Mouse (Mus musculus): ENCODE results near the gene Ube2t.
A peak's percentile ranks its signal among the peaks of the same experiment; 100 is the strongest.

Ube2t gene

DNA sequence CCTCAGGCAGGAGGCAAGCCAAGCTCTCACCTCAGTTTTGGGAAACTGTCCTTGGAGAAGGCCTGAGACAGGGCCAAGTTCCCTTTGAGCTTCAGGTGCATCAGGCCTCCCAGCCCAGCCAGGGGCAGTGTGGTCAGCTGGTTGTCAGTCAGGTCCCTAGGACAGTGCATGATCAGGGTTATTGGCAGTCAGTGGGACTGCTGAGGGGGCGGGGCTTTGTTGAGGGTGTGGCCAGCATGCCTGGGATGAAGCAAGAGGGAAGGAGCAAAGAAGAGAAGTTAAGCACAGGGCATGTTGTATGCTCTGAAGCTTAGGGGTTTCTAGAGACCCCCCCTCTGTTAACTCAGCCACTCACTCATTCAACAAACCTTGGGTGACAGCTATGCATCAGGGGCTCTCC is 33.6 kb downstream of the Ube2t start:
- DNase-seq: peak; percentile 38

DNA sequence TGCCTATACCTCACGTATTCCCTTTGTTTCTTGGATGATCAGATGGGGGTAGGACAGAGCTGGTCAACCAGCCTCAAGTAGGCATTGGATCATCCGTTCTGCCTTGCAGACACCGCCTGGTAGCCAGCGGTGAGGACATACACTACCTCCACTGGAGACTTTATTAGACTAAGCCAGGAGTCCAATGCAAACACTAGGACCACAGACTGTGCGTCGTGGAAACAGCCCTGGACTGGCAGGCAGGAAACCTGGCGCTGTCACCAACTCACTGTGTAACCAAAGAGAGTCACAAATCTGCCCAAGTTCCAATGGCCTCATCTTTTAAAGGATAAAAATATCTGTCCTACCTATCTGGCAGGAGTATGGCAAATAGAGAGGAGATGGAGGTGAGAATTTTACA is 34.1 kb downstream of the Ube2t start:
- no peak for DNase-seq

- no peak for DNase-seq
Measured at GRCm38 (mm10) chr1:134997568-134997967, 35.2 kb downstream of the Ube2t start.

- peak; percentile 30 for DNase-seq
Measured at GRCm38 (mm10) chr1:134998231-134998630, 35.9 kb downstream of the Ube2t start.

GRCm38 (mm10) chr1:135000527-135000926 is 38.2 kb downstream of the Ube2t start:
- DNase-seq: no peak

DNA sequence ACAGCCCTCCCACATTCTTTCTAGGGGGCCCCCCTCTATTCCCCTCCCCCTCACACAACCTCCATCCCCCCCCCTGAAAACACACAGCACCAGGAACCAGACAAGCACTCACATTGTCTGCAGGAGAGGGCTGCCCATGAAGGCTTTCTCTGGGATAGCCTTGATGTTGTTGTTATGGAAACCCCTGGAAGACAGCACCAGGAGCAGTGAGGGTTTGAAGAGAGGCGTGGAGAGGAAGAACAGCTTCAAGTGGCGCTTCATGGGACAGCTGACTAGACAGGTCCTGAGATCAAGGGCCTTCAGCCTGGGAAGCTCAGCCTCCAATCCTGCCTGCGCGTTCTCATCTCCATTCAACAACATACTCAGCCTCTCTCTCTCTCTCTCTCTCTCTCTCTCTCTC is 41.0 kb downstream of the Ube2t start:
- no peak for DNase-seq

DNA sequence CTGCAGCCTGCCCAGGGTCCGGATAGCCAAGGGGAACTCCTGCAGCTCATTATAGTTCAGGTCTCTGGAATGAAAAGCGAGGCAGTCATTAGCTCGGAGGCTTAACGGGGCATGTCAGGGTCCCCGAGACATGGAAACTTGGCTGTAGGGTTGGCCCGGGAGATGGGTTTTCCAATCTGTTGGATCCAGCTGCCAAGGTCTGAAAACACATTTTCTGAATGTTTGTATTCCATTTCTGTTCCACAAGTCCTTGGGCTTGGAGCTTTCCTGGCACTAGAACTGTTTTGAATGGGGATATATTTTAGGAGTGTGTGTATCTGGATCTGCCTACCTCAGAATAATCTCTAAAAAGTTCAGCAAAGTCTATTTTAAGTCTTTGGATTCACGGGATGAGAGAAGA is 43.3 kb downstream of the Ube2t start:
- no peak for DNase-seq

DNA sequence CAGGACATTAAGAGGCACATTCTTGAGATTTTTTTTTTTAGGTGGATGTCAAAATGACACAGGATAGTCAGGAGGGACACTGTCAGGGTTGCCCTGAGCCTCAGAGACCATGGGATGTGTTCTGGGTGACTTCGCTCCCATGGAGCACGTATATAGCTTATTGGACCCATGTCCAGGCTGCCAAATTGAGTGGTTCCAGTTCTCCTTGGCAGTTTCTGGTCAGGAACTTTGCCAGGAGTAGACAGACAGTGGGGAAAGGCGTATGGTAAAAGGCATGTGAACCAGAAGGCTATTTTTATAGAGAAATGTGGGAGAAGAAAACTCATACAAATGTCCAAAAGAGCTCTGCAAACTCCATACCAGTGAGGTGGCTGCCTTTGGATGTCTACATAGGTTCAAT is 47.5 kb downstream of the Ube2t start:
- no peak for DNase-seq

DNA sequence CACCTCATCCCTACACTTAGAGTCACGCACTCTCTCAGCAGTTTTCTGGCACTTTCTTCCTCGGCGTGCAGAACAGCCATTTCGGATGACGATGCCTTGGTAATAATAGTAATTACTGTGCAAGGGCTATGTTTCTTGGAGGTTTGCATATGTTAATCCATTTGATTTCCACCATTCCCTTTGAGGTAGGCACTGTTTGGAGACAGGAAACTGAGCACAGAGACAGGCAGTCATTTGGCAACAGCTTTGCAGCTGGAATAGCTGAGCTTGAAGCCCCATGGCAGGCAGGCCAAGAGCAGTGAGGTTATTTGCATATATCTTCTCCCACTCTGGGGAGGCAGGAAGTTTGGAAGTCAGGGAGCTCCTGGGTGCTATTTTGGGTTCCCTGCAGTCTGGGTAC is 49.5 kb downstream of the Ube2t start:
- no peak for DNase-seq

DNA sequence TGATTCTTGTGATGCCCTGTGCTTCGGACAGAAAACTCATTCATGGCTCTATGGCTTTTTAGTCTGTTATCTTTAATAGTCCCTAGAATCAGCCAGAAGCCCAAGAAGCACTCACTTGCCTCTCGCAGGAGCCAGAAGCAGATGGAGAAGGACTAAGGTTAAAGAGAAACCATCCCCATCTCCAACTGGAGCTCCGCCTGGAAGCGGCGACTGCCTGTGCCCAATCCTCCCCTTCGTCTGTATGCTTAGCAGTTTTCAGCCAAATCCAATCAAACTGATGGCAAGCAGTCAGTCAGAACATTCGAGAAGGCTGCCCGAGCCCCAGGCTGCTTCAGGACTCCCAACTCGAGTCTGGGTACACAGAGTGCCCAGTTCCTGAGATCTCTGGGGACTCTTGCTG is 50.1 kb downstream of the Ube2t start:
- no peak for DNase-seq

GRCm38 (mm10) chr1:135014921-135015445 is 52.6 kb downstream of the Ube2t start:
- DNase-seq: no peak

DNA sequence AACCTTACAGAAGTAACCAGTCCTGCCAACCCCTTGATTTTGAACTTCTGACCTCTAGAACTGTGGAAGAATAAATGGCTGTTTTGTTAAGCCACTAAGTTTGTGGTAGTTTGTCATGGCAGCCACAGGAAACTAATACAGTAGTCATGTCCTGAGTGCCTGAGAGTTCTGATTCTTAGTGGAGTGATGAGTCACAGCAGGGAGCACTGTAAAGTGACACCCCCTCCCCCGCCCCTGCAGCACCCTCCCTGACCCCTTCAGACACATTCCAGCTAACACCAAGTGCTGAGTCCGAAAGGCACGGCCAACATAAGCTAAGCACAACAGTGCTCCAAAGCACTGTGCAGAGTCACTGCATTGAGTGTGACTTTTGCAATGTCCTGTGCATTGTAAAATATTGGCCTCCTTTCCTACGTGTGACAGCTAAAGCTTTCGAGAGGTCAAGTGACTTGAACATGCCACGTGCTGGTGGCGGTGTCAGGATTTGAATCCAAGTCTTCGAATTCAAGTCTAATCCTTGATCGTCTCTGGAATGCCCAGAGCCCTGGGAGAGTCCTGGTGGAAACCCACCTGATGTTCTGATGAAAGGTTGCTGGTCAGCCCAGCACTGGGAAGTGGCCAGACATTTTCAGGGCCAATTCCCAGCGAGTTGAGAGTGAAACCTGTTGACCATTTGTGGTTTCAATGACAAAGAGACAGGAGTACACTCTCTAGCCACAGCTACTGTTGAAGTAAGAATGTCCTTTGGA is 54.7 kb downstream of the Ube2t start:
- no peak for DNase-seq

DNA sequence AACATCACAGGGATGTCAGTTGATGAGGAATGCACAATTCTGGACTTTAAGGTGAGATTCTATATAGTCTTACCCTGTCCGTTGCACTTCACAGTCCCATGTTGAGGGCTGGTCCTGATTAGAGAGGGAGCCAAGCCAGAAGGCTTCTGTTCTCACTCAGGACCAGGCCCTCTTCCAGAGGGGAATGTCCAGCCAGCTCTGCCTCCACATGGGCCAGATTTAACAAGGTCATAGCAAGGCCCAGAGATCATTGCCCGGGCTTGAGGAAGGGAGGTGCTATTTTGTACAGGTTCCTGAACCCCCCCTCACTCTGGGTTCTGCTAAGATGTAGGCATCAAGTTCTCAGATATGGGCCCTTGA is 55.3 kb downstream of the Ube2t start:
- no peak for DNase-seq

DNA sequence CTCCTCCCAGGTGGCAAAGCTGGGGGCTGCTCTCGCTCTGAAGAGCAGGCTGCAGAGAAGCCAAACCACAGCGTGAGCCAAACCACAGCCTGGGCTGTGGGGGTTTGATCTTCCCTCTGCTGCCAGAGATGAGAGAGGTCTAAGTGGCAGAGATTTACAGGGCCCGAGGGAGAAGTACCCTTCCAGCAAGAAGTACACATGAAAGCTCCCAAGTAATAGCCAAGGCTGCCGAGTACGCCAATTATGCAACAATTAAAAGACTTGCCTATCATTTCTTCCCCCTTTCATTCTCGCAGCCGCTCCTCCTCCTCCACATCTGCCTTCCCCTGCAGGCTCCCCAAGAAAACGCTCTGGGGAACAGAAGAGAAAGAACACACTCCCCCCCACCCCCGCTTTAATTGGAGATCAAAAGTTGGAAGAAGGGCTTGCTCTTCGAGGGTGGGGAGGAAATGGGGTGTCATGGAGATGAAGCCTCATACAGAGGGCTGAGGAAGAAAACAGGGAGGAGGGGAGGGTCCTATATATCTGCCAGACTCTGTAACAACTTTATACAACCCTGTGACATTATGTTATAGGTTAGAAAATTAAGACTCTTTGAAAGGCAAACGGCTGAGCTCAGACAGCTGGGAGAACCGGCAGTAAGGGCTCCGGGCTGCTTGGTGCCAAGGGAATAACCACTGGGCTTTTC is 56.9 kb downstream of the Ube2t start:
- peak; percentile 28 for DNase-seq

DNA sequence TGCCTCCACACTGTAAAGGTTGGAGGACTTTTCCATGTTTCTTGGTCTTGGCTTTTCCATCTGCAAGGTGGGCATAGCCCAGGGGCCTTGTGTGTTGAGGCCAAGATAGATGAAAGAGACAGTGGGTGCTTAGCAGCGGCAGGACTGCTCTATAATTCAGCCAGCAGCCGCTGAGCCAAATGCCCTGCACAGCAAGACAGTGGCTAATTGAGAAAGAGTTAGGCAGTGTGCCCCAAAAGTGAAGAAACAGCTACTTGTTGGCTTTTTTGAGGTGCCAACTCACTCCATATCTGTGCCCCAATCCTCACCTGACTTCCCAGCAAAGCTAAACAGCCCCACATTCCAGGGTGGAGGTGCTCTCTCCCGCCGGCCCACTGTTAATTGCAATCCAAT is 57.4 kb downstream of the Ube2t start:
- no peak for DNase-seq

- no peak for DNase-seq
Measured at GRCm38 (mm10) chr1:135020281-135020940, 58.0 kb downstream of the Ube2t start.

GRCm38 (mm10) chr1:135020970-135021369 is 58.6 kb downstream of the Ube2t start:
- peak; percentile 71 for DNase-seq

DNA sequence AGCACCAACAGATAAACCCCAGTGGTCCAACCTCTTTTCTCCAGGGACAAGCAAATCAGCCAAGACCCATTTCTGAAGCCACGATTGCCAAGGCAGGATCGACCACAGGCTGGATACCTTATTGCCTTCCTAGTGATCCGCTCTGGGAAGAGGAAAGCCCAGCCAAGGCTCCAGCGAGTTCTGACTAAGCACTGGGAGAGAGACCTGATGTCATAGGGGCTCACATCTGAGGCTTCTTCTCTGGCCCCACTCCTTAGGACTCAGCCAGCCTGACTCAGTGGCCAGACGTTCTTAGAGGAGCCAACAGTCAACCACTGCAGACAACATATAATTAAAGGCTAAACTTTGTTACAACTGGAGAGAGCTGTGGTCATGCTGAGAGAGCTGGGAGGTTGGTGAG is 59.6 kb downstream of the Ube2t start:
- DNase-seq: no peak

DNA sequence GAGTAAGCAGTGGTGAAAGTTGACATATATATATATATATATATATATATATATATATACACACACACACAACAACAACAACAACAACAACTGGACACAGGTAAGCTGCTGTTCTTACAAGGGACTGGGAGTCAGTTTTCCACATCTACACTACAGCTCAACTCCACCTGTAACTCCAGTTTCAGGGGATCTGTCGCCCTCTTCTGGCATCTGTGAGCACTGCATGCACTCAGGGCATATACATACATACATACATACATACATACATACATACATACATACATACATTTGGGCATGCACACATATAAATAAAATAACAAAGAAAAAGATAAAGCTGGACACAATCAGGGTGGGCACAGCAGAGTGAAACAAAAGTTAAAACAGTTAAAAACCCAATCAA is 61.2 kb downstream of the Ube2t start:
- no peak for DNase-seq
